Mouse (Mus musculus) thymus, adult 2 months (tissue): ENCODE results near the gene Sufu. TPM values are rescaled to one million over a fixed set of nuclear protein-coding genes. Genes with fewer than 3 reads are reported as not detected.

Source experiments
- DNase-seq: peaks from one replicate; pipeline ENCODE4 v3.0.0; 2021
- H3K27ac ChIP-seq: fragments of 200-500 bp; 2 replicates; pipeline ENCODE4 v1.5.1; 2012; ENCODE audit warnings: low read length, control low read depth; ENCODE audit not compliant: control insufficient read depth, insufficient read depth
- H3K27me3 ChIP-seq: fragments of 200-500 bp; 2 replicates; pipeline ENCODE4 v1.6.1; 2012; ENCODE audit warnings: mild to moderate bottlenecking, low read length, moderate library complexity, mixed read lengths; ENCODE audit not compliant: control insufficient read depth, insufficient read depth
- H3K36me3 ChIP-seq: fragments of 200-500 bp; 2 replicates; pipeline ENCODE4 v1.6.1; 2012; ENCODE audit warnings: mild to moderate bottlenecking, low read length, moderate library complexity; ENCODE audit not compliant: control insufficient read depth, insufficient read depth
- H3K4me1 ChIP-seq: fragments of 200-500 bp; replicated peaks from 2 replicates; pipeline ENCODE4 v1.6.1; 2012; ENCODE audit warnings: low read length; ENCODE audit not compliant: control insufficient read depth, insufficient read depth
- H3K4me3 ChIP-seq: fragments of 200-500 bp; 2 replicates; pipeline ENCODE4 v1.5.1; 2012; ENCODE audit warnings: mild to moderate bottlenecking, low read length, control low read depth, moderate library complexity; ENCODE audit not compliant: control insufficient read depth, insufficient read depth
- CTCF ChIP-seq: fragments of 200-500 bp; IDR thresholded peaks from 2 replicates; pipeline ENCODE4 v1.5.1; 2012; ENCODE audit warnings: mild to moderate bottlenecking, control low read depth, low read length, moderate library complexity, borderline replicate concordance; ENCODE audit not compliant: control insufficient read depth, poor library complexity, insufficient read depth; ENCODE audit errors: extremely low read depth
- POLR2A ChIP-seq: fragments of 200-500 bp; IDR thresholded peaks from 2 replicates; pipeline ENCODE4 v1.6.1; 2012; ENCODE audit warnings: mild to moderate bottlenecking, low read length, control low read depth, moderate library complexity; ENCODE audit not compliant: control insufficient read depth, poor library complexity, insufficient read depth; ENCODE audit errors: extremely low read depth
- WGBS: fragments of 180-500 bp; shearing (Covaris S2); methylation state at CpG from one replicate; pipeline ENCODE4 v1.1.7; 2018; 5-methylcytosine and 5-hydroxymethylcytosine counted together
- polyA plus RNA-seq: library from polyadenylated mRNA; depleted of rRNA; stranded (reverse); fragments of >200 nt; gene quantifications from 2 replicates; pipeline ENCODE4 v1.2.3, GENCODE M21; 2012

Sufu gene
- polyA plus RNA-seq, 1 experiment = 31.3 TPM

DNA sequence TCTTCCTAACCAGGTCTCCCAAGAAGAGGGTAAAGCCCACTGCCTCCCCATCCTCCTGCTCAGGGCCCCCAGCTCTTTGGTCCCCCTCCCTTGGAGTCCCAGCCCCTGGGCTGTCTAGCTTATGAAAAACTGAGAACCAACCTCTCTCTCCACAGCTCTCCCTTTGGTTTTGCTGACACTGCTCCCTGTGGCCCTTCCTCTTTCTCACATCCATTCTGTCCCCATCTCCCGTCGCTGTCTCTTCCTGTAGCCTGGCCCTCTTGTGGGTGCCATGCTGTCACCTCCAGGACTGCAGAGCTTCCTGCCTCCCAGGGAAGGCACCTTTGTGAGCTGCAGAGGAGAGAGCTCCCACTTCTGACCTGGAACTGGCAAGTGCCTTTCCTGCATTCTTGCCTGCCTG is 90.0 kb downstream of the Sufu start:
- Histone ChIP-seq H3K27ac (no peak overlapping the region), H3K4me3 (no peak overlapping the region), H3K27me3 (no peaks in the 10 kb centered on the region), H3K36me3 (no peaks in the 10 kb centered on the region; the same call in 1 of the 2 replicates), H3K4me1 (peaks cover 13% of the 10 kb centered on the region)
- TF ChIP-seq CTCF (no peak), POLR2A (no peak)
- no peak for DNase-seq
- WGBS = 54% methylated on average over 2 of the region's 2 CpGs

DNA sequence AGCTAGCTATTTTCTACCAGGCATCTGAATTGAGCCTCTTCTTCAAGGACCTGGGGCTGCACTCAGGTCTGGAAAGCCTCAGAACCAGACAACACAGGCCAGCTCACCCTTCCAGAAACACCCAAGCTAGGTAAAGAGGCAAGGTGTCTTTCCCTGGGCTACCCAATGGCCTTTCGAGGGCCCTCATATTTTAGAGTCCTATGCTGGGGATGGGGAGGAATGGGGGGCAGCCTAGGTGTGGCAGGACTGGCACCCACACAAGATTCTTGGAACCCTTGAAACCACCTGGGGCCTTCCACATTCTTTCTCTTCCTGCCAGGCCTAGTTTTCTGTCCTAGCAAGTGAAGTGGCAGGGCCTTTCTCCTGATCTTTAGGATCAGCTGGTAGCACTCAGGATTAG is 92.8 kb downstream of the Sufu start:
- H3K27ac ChIP-seq = no peak overlapping the region
- no peaks in the 10 kb centered on the region; the same call in 1 of the 2 replicates for H3K36me3 ChIP-seq
- no peaks in the 10 kb centered on the region for H3K27me3 ChIP-seq
- 94% methylated on average over 1 of the region's 1 CpGs for WGBS
- peaks cover 10% of the 10 kb centered on the region for H3K4me1 ChIP-seq
- no peak overlapping the region for H3K4me3 ChIP-seq
- DNase-seq = no peak
- TF ChIP-seq POLR2A (no peak), CTCF (no peak)

DNA sequence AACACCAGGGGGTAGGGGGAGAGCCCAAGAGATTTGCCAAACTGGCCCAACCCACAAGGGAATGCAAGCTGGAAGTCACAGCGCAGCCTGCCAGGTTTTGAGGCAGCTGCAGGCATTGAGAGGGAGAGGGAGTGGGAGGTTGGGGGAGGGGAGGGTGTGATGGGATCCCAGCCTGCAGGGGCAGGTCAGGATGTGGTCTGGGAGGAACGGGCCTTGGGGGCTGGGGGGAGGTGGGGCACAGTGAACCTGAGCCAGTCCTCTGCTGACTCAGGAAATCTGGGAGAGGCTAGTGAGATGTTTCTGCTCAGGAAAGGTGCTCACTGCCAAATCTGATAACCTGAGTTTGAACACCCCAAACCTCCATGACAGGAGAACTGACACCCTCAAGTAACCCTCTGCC is 93.9 kb downstream of the Sufu start:
- Histone ChIP-seq H3K27me3 (no peaks in the 10 kb centered on the region), H3K4me1 (peaks cover 14% of the 10 kb centered on the region), H3K27ac (no peak overlapping the region), H3K4me3 (no peak overlapping the region), H3K36me3 (no peaks in the 10 kb centered on the region; the same call in 1 of the 2 replicates)
- WGBS = 2% methylated on average over 2 of the region's 2 CpGs
- no peak for DNase-seq
- no peak for TF ChIP-seq POLR2A

DNA sequence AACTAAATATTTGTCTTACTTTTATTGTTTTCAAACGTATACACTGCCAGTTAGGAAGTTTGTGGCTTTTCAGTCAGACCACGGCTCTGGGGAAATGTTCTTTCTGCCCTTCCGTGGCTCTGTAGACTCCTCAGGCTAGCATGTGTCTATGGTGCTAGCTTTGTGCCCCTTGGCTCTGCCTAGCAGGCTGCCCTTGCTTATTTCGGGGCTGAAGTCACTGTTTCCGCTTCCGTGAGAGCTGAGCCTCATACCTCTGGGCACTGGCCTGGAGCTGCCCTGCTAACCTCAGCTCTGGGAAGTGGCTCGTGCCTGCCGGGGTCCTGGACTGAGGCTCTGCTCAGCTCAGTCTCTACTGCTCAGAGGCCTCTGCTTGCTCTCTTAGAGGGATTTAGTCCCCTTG is 98.4 kb downstream of the Sufu start:
- no peak for DNase-seq
- TF ChIP-seq CTCF (no peak), POLR2A (no peak)

DNA sequence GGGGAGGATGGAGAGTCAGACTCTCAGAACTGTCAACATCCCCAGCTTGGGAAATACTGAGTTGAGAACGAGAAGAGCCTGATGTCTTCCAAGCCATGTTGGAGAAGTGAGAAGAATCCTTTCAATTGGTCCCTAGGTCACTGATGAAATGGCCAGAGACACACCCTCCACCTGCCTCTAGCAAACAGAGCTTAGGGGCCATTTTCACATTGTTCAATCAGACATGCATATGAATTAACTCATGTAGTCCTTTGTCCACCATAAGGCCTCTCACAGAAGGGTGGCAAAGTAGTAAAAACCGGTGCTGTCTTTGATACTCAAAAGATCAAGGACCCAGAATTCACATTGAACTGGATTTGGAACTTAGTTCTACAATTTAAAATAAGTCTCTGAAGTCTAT is 100.5 kb downstream of the Sufu start:
- Histone ChIP-seq H3K4me3 (no peak overlapping the region), H3K27ac (no peak overlapping the region), H3K27me3 (no peaks in the 10 kb centered on the region), H3K36me3 (no peaks in the 10 kb centered on the region), H3K4me1 (peaks cover 4% of the 10 kb centered on the region)
- no peak for DNase-seq
- WGBS = 92% methylated on average over 2 of the region's 2 CpGs
- no peak for TF ChIP-seq CTCF
- TF ChIP-seq POLR2A = no peak

More for the DNA sequence above, 98.4 kb downstream of the Sufu start:
- Histone ChIP-seq H3K27me3 (no peaks in the 10 kb centered on the region), H3K4me3 (no peak overlapping the region), H3K4me1 (peaks cover 10% of the 10 kb centered on the region), H3K36me3 (no peaks in the 10 kb centered on the region), H3K27ac (no peak overlapping the region)
- WGBS = 9% methylated on average over 8 of the region's 8 CpGs

DNA sequence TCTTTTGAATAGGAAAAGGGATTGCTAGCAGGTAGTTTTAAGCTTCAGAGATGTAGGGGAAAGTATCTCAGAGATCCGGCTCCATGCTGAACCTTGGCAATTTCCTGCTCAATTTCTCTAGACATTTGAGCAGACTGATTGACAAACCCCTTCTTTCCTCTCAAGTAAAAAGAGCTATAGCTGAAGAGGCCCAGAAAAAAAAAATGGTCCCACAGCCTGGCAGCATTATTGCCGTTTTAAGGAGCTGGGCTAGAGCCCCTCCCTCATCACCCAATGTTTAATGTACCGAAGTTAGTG is 102.8 kb downstream of the Sufu start:
- no peak for DNase-seq
- TF ChIP-seq POLR2A (no peak), CTCF (no peak)
- peaks cover 9% of the 10 kb centered on the region for H3K4me1 ChIP-seq
- no peaks in the 10 kb centered on the region for H3K27me3 ChIP-seq
- no peak overlapping the region for H3K4me3 ChIP-seq
- no peaks in the 10 kb centered on the region for H3K36me3 ChIP-seq
- H3K27ac ChIP-seq = no peak overlapping the region; the same call in 1 of the 2 replicates
- 6% methylated on average over 3 of the region's 3 CpGs for WGBS

DNA sequence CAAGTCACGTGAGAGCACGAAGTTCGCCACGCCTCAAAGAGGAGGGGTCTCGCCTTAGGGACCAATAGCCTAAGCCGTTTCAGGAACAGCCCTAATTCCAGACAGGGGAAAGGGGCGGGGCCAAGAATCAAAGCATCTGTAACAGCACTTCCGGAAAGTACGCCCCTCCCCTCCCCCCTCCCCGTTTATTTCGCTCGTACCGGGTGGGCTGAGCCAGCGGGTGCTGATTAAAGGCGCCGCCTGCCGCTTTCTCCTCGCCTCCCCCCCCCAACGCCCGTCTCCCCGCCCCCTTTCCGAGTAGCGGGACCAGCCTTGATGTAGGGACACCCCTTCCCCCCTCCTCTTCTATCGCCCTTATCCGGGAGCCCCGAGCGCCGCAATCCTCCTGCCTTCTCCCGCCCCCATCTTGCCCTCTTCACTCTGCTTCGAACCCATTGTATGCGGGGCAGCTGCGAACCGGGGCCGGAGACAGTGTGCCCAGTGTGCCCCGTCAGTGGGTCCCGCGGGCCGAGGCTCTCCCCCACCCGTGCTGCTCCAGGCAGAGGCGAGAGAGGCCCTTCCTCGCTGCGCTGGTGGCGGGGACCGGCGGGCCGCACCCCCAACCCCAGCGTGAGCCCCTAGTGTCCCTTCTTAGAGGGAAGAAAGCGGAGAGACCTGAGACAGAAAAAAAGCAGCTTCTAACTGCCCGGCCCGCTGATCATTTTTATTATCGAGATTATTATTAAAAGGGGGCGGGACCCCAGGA is 103.3 kb downstream of the Sufu start:
- Histone ChIP-seq H3K27ac (peak overlapping the region; percentile 87), H3K27me3 (no peaks in the 10 kb centered on the region), H3K36me3 (no peaks in the 10 kb centered on the region), H3K4me3 (peak overlapping the region; percentile 58), H3K4me1 (peaks cover 13% of the 10 kb centered on the region)
- peak; percentile 37; the same call in 1 of the 2 replicates for TF ChIP-seq POLR2A
- TF ChIP-seq CTCF = 0 out of 2 replicates have a peak, but pooled peaks have one; percentile 33
- DNase-seq = peak; percentile 96
- under 1% methylated on average over 47 of the region's 52 CpGs for WGBS
